ENCODE assay signal across 18 mouse cellular contexts in genomic region chr6:100652535-100652934, GRCm38 (mm10). TPM values are rescaled to one million over a fixed set of nuclear protein-coding genes. Genes with fewer than 3 reads are reported as not detected.
DNase-seq lines count a peak whose midpoint lies in the region; ATAC-seq lines count a peak whose summit lies in the region.
"Had no signal": no experiment of that assay in that cellular context is flagged by ENCODE, and none has a peak within 500 bp of the region (broad histone marks: within the 10 kb centered on the region; RNA-seq: fewer than 3 reads in every experiment).

No protein-coding gene starts in this region.

- no peak overlapping the region for H3K9ac ChIP-seq in hindbrain, embryonic 13.5 days
- no peak overlapping the region for H3K9ac ChIP-seq in hindbrain, embryonic 14.5 days
- no peak overlapping the region for H3K9ac ChIP-seq in midbrain, embryonic 14.5 days (replicated peaks; ENCODE audit: low read length)
- no peak overlapping the region for H3K9ac ChIP-seq in midbrain, embryonic 16.5 days (ENCODE audit: low read depth, low read length)
- H3K9ac ChIP-seq: embryonic facial prominence, embryonic 13.5 days; forebrain, embryonic 13.5 days; heart, embryonic 12.5 days had no signal

- DNase-seq in hindbrain, embryonic 14.5 days (ENCODE audit: low spot score), result no peak
- peak; percentile 36 for DNase-seq in midbrain, embryonic 14.5 days
- no peak for DNase-seq in midbrain, embryonic 10.5 days (ENCODE audit: low spot score)
- DNase-seq in adrenal gland, postnatal 14 days, result no peak
- DNase-seq in ovary, adult 18-20 months (ENCODE audit: low spot score), result no peak
- DNase-seq: adrenal gland, adult 8-10 months; cerebellum, adult 11-12 months; cerebellum, adult 9-10 months; cerebellum, postnatal 36 days; gastrocnemius, adult 2 months; gastrocnemius, postnatal 25 days had no signal

- H3K4me3 ChIP-seq in hindbrain, embryonic 13.5 days, result no peak overlapping the region
- no peak overlapping the region for H3K4me3 ChIP-seq in hindbrain, embryonic 14.5 days (replicated peaks; ENCODE audit: low read length)
- H3K4me3 ChIP-seq in midbrain, embryonic 14.5 days (replicated peaks; ENCODE audit: low read depth, low read length), result no peak overlapping the region
- no peak overlapping the region for H3K4me3 ChIP-seq in midbrain, embryonic 10.5 days
- no peak overlapping the region for H3K4me3 ChIP-seq in midbrain, embryonic 16.5 days (ENCODE audit: low read depth, low read length)
- H3K4me3 ChIP-seq: embryonic facial prominence, embryonic 13.5 days; forebrain, embryonic 13.5 days; gastrocnemius, adult 2 months; heart, embryonic 12.5 days had no signal

- H3K27ac ChIP-seq in hindbrain, embryonic 13.5 days, result no peak overlapping the region
- no peak overlapping the region for H3K27ac ChIP-seq in hindbrain, embryonic 14.5 days
- H3K27ac ChIP-seq in midbrain, embryonic 14.5 days (replicated peaks; ENCODE audit: low read depth, low read length), result no peak overlapping the region
- H3K27ac ChIP-seq in midbrain, embryonic 10.5 days (replicated peaks), result no peak overlapping the region
- H3K27ac ChIP-seq in midbrain, embryonic 16.5 days (ENCODE audit: low read length), result no peak overlapping the region
- H3K27ac ChIP-seq: embryonic facial prominence, embryonic 13.5 days; forebrain, embryonic 13.5 days; gastrocnemius, adult 2 months had no signal

- H3K9me3 ChIP-seq in hindbrain, embryonic 13.5 days, result no peaks in the 10 kb centered on the region
- H3K9me3 ChIP-seq in hindbrain, embryonic 14.5 days (ENCODE audit: control insufficient read depth, low read length), result no peaks in the 10 kb centered on the region
- H3K9me3 ChIP-seq in midbrain, embryonic 14.5 days (ENCODE audit: control insufficient read depth, low read length), result no peaks in the 10 kb centered on the region
- H3K9me3 ChIP-seq in midbrain, embryonic 10.5 days (replicated peaks), result no peaks in the 10 kb centered on the region
- no peaks in the 10 kb centered on the region for H3K9me3 ChIP-seq in midbrain, embryonic 16.5 days (replicated peaks; ENCODE audit: control insufficient read depth, low read length, poor library complexity, severe bottlenecking)
- H3K9me3 ChIP-seq: embryonic facial prominence, embryonic 13.5 days; forebrain, embryonic 13.5 days; heart, embryonic 12.5 days had no signal

- H3K4me2 ChIP-seq in hindbrain, embryonic 13.5 days, result no peak overlapping the region
- H3K4me2 ChIP-seq in hindbrain, embryonic 14.5 days (replicated peaks), result no peak overlapping the region
- no peak overlapping the region for H3K4me2 ChIP-seq in midbrain, embryonic 14.5 days (ENCODE audit: low read length)
- H3K4me2 ChIP-seq in midbrain, embryonic 16.5 days (ENCODE audit: low read length), result no peak overlapping the region
- H3K4me2 ChIP-seq: embryonic facial prominence, embryonic 13.5 days; forebrain, embryonic 13.5 days; heart, embryonic 12.5 days had no signal

- WGBS in hindbrain, embryonic 13.5 days, result 49% methylated on average over 3 of the region's 3 CpGs
- WGBS in hindbrain, embryonic 14.5 days, result 53% methylated on average over 3 of the region's 3 CpGs
- 58% methylated on average over 3 of the region's 3 CpGs for WGBS in midbrain, embryonic 14.5 days
- WGBS in midbrain, embryonic 10.5 days, result 80% methylated on average over 3 of the region's 3 CpGs
- WGBS in midbrain, embryonic 16.5 days, result 55% methylated on average over 3 of the region's 3 CpGs

- ATAC-seq in hindbrain, embryonic 13.5 days (ENCODE audit: low FRiP score), result peak; percentile 32; the same call in 1 of the 2 replicates
- no peak for ATAC-seq in hindbrain, embryonic 14.5 days (ENCODE audit: low FRiP score)
- no peak for ATAC-seq in midbrain, embryonic 14.5 days (ENCODE audit: low FRiP score, low TSS enrichment)
- peak; percentile 45; the same call in 1 of the 2 replicates for ATAC-seq in midbrain, embryonic 16.5 days
- ATAC-seq: forebrain, embryonic 13.5 days; inflammation-experienced regulatory T-cells, adult 6 months had no signal

- peaks cover 3% of the 10 kb centered on the region; the same call in 1 of the 2 replicates for H3K36me3 ChIP-seq in hindbrain, embryonic 13.5 days
- no peaks in the 10 kb centered on the region for H3K36me3 ChIP-seq in hindbrain, embryonic 14.5 days (replicated peaks; ENCODE audit: control insufficient read depth, insufficient read depth)
- 0 out of 2 replicates have a peak, but pooled peaks cover 4% of the 10 kb centered on the region for H3K36me3 ChIP-seq in midbrain, embryonic 14.5 days (ENCODE audit: control insufficient read depth, insufficient read depth, low read length)
- H3K36me3 ChIP-seq in midbrain, embryonic 10.5 days, result peaks cover 27% of the 10 kb centered on the region
- H3K36me3 ChIP-seq in midbrain, embryonic 16.5 days (ENCODE audit: control insufficient read depth, insufficient read depth, low read length), result no peaks in the 10 kb centered on the region

- H3K4me1 ChIP-seq in hindbrain, embryonic 13.5 days (replicated peaks), result no peaks in the 10 kb centered on the region
- H3K4me1 ChIP-seq in hindbrain, embryonic 14.5 days (replicated peaks; ENCODE audit: control insufficient read depth, insufficient read depth, low read length), result no peaks in the 10 kb centered on the region
- H3K4me1 ChIP-seq in midbrain, embryonic 14.5 days (ENCODE audit: control insufficient read depth, insufficient read depth, low read length), result no peaks in the 10 kb centered on the region
- H3K4me1 ChIP-seq in midbrain, embryonic 10.5 days, result no peaks in the 10 kb centered on the region
- no peaks in the 10 kb centered on the region for H3K4me1 ChIP-seq in midbrain, embryonic 16.5 days (ENCODE audit: control insufficient read depth, insufficient read depth, low read length)
- H3K4me1 ChIP-seq: embryonic facial prominence, embryonic 13.5 days had no signal

- H3K27me3 ChIP-seq in hindbrain, embryonic 13.5 days, result no peaks in the 10 kb centered on the region
- H3K27me3 ChIP-seq in hindbrain, embryonic 14.5 days (ENCODE audit: control insufficient read depth, insufficient read depth, low read length), result no peaks in the 10 kb centered on the region
- no peaks in the 10 kb centered on the region for H3K27me3 ChIP-seq in midbrain, embryonic 14.5 days (ENCODE audit: control insufficient read depth, insufficient read depth, low read length)
- H3K27me3 ChIP-seq in midbrain, embryonic 10.5 days (ENCODE audit: low read depth, poor library complexity, severe bottlenecking), result no peaks in the 10 kb centered on the region
- H3K27me3 ChIP-seq in midbrain, embryonic 16.5 days (ENCODE audit: control insufficient read depth, insufficient read depth, low read depth, low read length), result no peaks in the 10 kb centered on the region
- H3K27me3 ChIP-seq: embryonic facial prominence, embryonic 13.5 days; forebrain, embryonic 13.5 days; heart, embryonic 12.5 days had no signal

RNA-seq across cellular contexts. Expression of gene Shq1, which starts 18.4 kb away (rescaled TPM):
- 10.7 and 10.9 TPM in 2 replicates for polyA plus RNA-seq in hindbrain, embryonic 13.5 days (2015; fragmentation: Nextera tagmentation; extraction: Ambion mirVana)
- 7.6 and 7.9 TPM in 2 replicates for polyA plus RNA-seq in hindbrain, embryonic 14.5 days (2014; fragmentation: Nextera tagmentation; extraction: Ambion mirVana)
- 8.5 and 9.6 TPM in 2 replicates for polyA plus RNA-seq in midbrain, embryonic 14.5 days (2014; fragmentation: Nextera tagmentation; extraction: Ambion mirVana)
- 21.7 and 25.6 TPM in 2 replicates for polyA plus RNA-seq in midbrain, embryonic 10.5 days (2016; fragmentation: Nextera tagmentation; extraction: Ambion mirVana)
- polyA plus RNA-seq in midbrain, embryonic 16.5 days (2015; fragmentation: Nextera tagmentation; extraction: Ambion mirVana), result 9.7 and 10.2 TPM in 2 replicates
- 8.3 and 8.4 TPM in 2 replicates for total RNA-seq in adrenal gland, postnatal 14 days (2021)

RNA-seq across cellular contexts. Expression of gene Gxylt2, which starts 52.0 kb away (rescaled TPM):
- polyA plus RNA-seq in hindbrain, embryonic 13.5 days (2015; fragmentation: Nextera tagmentation; extraction: Ambion mirVana), result 2.2 TPM in 2 replicates
- polyA plus RNA-seq in hindbrain, embryonic 14.5 days (2014; fragmentation: Nextera tagmentation; extraction: Ambion mirVana), result 2.2 and 2.3 TPM in 2 replicates
- polyA plus RNA-seq in midbrain, embryonic 14.5 days (2014; fragmentation: Nextera tagmentation; extraction: Ambion mirVana), result 0.53 and 1.2 TPM in 2 replicates
- polyA plus RNA-seq in midbrain, embryonic 10.5 days (2016; fragmentation: Nextera tagmentation; extraction: Ambion mirVana), result 1.4 and 2.4 TPM in 2 replicates
- polyA plus RNA-seq in midbrain, embryonic 16.5 days (2015; fragmentation: Nextera tagmentation; extraction: Ambion mirVana), result 1.2 and 1.3 TPM in 2 replicates
- 0.85 and 2.2 TPM in 2 replicates for total RNA-seq in adrenal gland, postnatal 14 days (2021)
- total RNA-seq: granulocyte monocyte progenitor cell, adult 5-6 weeks had no signal

Comparison
In these comparisons a context has a peak if more than half of its experiments do, and no peak if none do; other contexts are left out.
1. ATAC-seq: peak in hindbrain, embryonic 13.5 days (single experiment) and midbrain, embryonic 16.5 days (single experiment); none in hindbrain, embryonic 14.5 days (single experiment) and midbrain, embryonic 14.5 days (single experiment).